22 mouse cellular contexts compared by ENCODE assay signal in genomic region chr5:144849932-144850331, GRCm38 (mm10).
"Had no signal": no experiment of that assay in that cellular context is flagged by ENCODE, and none has a peak within 500 bp of the region (broad histone marks: within the 10 kb centered on the region; RNA-seq: fewer than 3 reads in every experiment).

No protein-coding gene starts in this region.

- H3K4me2 ChIP-seq: heart, embryonic 12.5 days; hindbrain, embryonic 13.5 days; hindbrain, embryonic 15.5 days; intestine, embryonic 15.5 days; limb, embryonic 13.5 days; limb, embryonic 15.5 days; liver, embryonic 12.5 days had no signal

- H3K4me3 ChIP-seq: heart, embryonic 10.5 days; heart, embryonic 12.5 days; hindbrain, embryonic 13.5 days; hindbrain, embryonic 15.5 days; intestine, embryonic 15.5 days; limb, embryonic 13.5 days; limb, embryonic 15.5 days; liver, embryonic 12.5 days had no signal

- DNase-seq: gastrocnemius, postnatal 25 days; heart, postnatal 10 days; heart, postnatal 36 days; kidney, adult 18-20 months; kidney, adult 8-10 months; kidney, postnatal 14 days; kidney, postnatal 36 days; layer of hippocampus, adult 9-11 months; layer of hippocampus, postnatal 36 days; left cerebral cortex, postnatal 4 days had no signal

- H3K4me1 ChIP-seq: heart, embryonic 10.5 days; heart, embryonic 12.5 days; hindbrain, embryonic 13.5 days; hindbrain, embryonic 15.5 days; intestine, embryonic 15.5 days; limb, embryonic 13.5 days; limb, embryonic 15.5 days; liver, embryonic 12.5 days had no signal

- ATAC-seq: inflammation-experienced regulatory T-cells, adult 6 months; intestine, embryonic 15.5 days; intestine, postnatal 0 days; liver, embryonic 12.5 days had no signal

- H3K9me3 ChIP-seq: heart, embryonic 10.5 days; heart, embryonic 12.5 days; hindbrain, embryonic 13.5 days; hindbrain, embryonic 15.5 days; intestine, embryonic 15.5 days; limb, embryonic 13.5 days; limb, embryonic 15.5 days; liver, embryonic 12.5 days had no signal

- H3K27me3 ChIP-seq: heart, embryonic 12.5 days; hindbrain, embryonic 13.5 days; hindbrain, embryonic 15.5 days; intestine, embryonic 15.5 days; limb, embryonic 13.5 days; limb, embryonic 15.5 days; liver, embryonic 12.5 days had no signal

- H3K9ac ChIP-seq: heart, embryonic 12.5 days; hindbrain, embryonic 13.5 days; hindbrain, embryonic 15.5 days; intestine, embryonic 15.5 days; limb, embryonic 13.5 days; limb, embryonic 15.5 days; liver, embryonic 12.5 days; liver, embryonic 14.5 days had no signal

- H3K27ac ChIP-seq: heart, embryonic 10.5 days; hindbrain, embryonic 13.5 days; hindbrain, embryonic 15.5 days; intestine, embryonic 15.5 days; kidney, postnatal 0 days; limb, embryonic 13.5 days; limb, embryonic 15.5 days; liver, embryonic 12.5 days; liver, embryonic 14.5 days had no signal
